Mouse (Mus musculus): ENCODE data around the gene Snrk.

Snrk gene

GRCm38 (mm10) chr9:122107701-122108375, 9.2 kb upstream of the Snrk start:
- peak; percentile 41 for DNase-seq (ENCODE audit: low read depth, low spot score)

GRCm38 (mm10) chr9:122109553-122110225, 7.4 kb upstream of the Snrk start:
- no peak for DNase-seq (ENCODE audit: low read depth, low spot score)

GRCm38 (mm10) chr9:122110508-122110907, 6.6 kb upstream of the Snrk start:
- DNase-seq (ENCODE audit: low read depth, low spot score), result no peak

GRCm38 (mm10) chr9:122110921-122111320, 6.1 kb upstream of the Snrk start:
- no peak for DNase-seq (ENCODE audit: low read depth, low spot score)

- DNase-seq (ENCODE audit: low read depth, low spot score), result no peak
Observed at GRCm38 (mm10) chr9:122115552-122115951, 1.5 kb upstream of the Snrk start.

GRCm38 (mm10) chr9:122116359-122116758, 707 bp upstream of the Snrk start:
- peak; percentile 44 for DNase-seq (ENCODE audit: low read depth, low spot score)

- peak; percentile 34 for DNase-seq (ENCODE audit: low read depth, low spot score)
Observed at GRCm38 (mm10) chr9:122117692-122118529, 845 bp downstream of the Snrk start.

- DNase-seq (ENCODE audit: low read depth, low spot score), result peak; percentile 79
Observed at GRCm38 (mm10) chr9:122120089-122120488, 3.0 kb downstream of the Snrk start.

- DNase-seq (ENCODE audit: low read depth, low spot score), result no peak
Observed at GRCm38 (mm10) chr9:122122113-122122512, 5.0 kb downstream of the Snrk start.

- no peak for DNase-seq (ENCODE audit: low read depth, low spot score)
Observed at GRCm38 (mm10) chr9:122123181-122123580, 6.1 kb downstream of the Snrk start.

GRCm38 (mm10) chr9:122125723-122126290, 8.7 kb downstream of the Snrk start:
- no peak for DNase-seq (ENCODE audit: low read depth, low spot score)

GRCm38 (mm10) chr9:122126790-122127189, 9.7 kb downstream of the Snrk start:
- no peak for DNase-seq (ENCODE audit: low read depth, low spot score)

- no peak for DNase-seq (ENCODE audit: low read depth, low spot score)
Observed at GRCm38 (mm10) chr9:122127271-122127785, 10.3 kb downstream of the Snrk start.

- DNase-seq (ENCODE audit: low read depth, low spot score), result no peak
Observed at GRCm38 (mm10) chr9:122128686-122129085, 11.6 kb downstream of the Snrk start.

GRCm38 (mm10) chr9:122130666-122131065, 13.6 kb downstream of the Snrk start:
- no peak for DNase-seq (ENCODE audit: low read depth, low spot score)

- no peak for DNase-seq (ENCODE audit: low read depth, low spot score)
Observed at GRCm38 (mm10) chr9:122132145-122132544, 15.1 kb downstream of the Snrk start.

- no peak for DNase-seq (ENCODE audit: low read depth, low spot score)
Observed at GRCm38 (mm10) chr9:122135095-122135884, 18.2 kb downstream of the Snrk start.

GRCm38 (mm10) chr9:122135885-122136170, 18.8 kb downstream of the Snrk start:
- no peak for DNase-seq (ENCODE audit: low read depth, low spot score)

GRCm38 (mm10) chr9:122137960-122138359, 20.9 kb downstream of the Snrk start:
- DNase-seq (ENCODE audit: low read depth, low spot score), result no peak

- no peak for DNase-seq (ENCODE audit: low read depth, low spot score)
Observed at GRCm38 (mm10) chr9:122138371-122139029, 21.4 kb downstream of the Snrk start.

- no peak for DNase-seq (ENCODE audit: low read depth, low spot score)
Observed at GRCm38 (mm10) chr9:122139236-122139635, 22.2 kb downstream of the Snrk start.

Data from 3T3-L1 (cell line).